Mouse (Mus musculus) embryonic facial prominence, embryonic 14.5 days (tissue): Measurements from ENCODE around the gene Ncoa3. TPM values are rescaled to one million over a fixed set of nuclear protein-coding genes. Genes with fewer than 3 reads are reported as not detected.
A peak's percentile ranks its signal among the peaks of the same experiment; 100 is the strongest.

Experiments
- ATAC-seq: fragments of 200-750 bp; cut with Nextera tagmentation; 2 replicates; pipeline ENCODE4 v1.8.0; 2017; ENCODE audit warnings: low read depth, moderate number of reproducible peaks, moderate TSS enrichment
- DNase-seq: peaks from one replicate; pipeline ENCODE4 v3.0.0-alpha.2; 2015; ENCODE audit warnings: low spot score
- H3K27ac ChIP-seq: fragments of 300-500 bp; sonication (generic); replicated peaks from 2 replicates; pipeline ENCODE4 v1.5.1; 2014; ENCODE audit warnings: low read depth, mild to moderate bottlenecking, low read length, moderate library complexity
- H3K27me3 ChIP-seq: fragments of 300-500 bp; sonication (generic); replicated peaks from 2 replicates; pipeline ENCODE4 v1.6.1; 2014; ENCODE audit warnings: low read length; ENCODE audit not compliant: control insufficient read depth, insufficient read depth
- H3K36me3 ChIP-seq: fragments of 300-500 bp; sonication (generic); 2 replicates; pipeline ENCODE4 v1.6.1; 2014; ENCODE audit warnings: low read length, mixed read lengths; ENCODE audit not compliant: control insufficient read depth, insufficient read depth
- H3K4me1 ChIP-seq: fragments of 300-500 bp; sonication (generic); 2 replicates; pipeline ENCODE4 v1.6.1; 2014; ENCODE audit warnings: antibody characterized with exemption, low read length; ENCODE audit not compliant: control insufficient read depth, insufficient read depth
- H3K4me2 ChIP-seq: fragments of 300-500 bp; sonication (generic); 2 replicates; pipeline ENCODE4 v1.6.1; 2014; ENCODE audit warnings: low read depth, mild to moderate bottlenecking, low read length, moderate library complexity, mixed read lengths
- H3K4me3 ChIP-seq: fragments of 300-500 bp; sonication (generic); 2 replicates; pipeline ENCODE4 v1.5.1; 2014; ENCODE audit warnings: low read depth, mild to moderate bottlenecking, low read length
- H3K9ac ChIP-seq: fragments of 300-500 bp; sonication (generic); 2 replicates; pipeline ENCODE4 v1.6.1; 2014; ENCODE audit warnings: low read depth, mild to moderate bottlenecking, low read length, moderate library complexity, mixed read lengths
- H3K9me3 ChIP-seq: fragments of 300-500 bp; sonication (generic); 2 replicates; pipeline ENCODE4 v1.6.1; 2016; ENCODE audit warnings: low read length; ENCODE audit not compliant: control insufficient read depth
- WGBS: fragments of 180-500 bp; shearing (Covaris S2); extraction: QIAGEN DNeasy Blood & Tissue Kit; methylation state at CpG from one replicate; pipeline ENCODE4 v1.1.7; 2014; 5-methylcytosine and 5-hydroxymethylcytosine counted together
- polyA plus RNA-seq: library from polyadenylated mRNA; unstranded; fragments of >200 nt; fragmentation: Nextera tagmentation; extraction: Ambion mirVana; gene quantifications from 2 replicates; pipeline ENCODE4 v1.2.1, GENCODE M21; 2014

Ncoa3 gene
- polyA plus RNA-seq, 1 experiment from 2014 or later: 15.6 TPM

DNA sequence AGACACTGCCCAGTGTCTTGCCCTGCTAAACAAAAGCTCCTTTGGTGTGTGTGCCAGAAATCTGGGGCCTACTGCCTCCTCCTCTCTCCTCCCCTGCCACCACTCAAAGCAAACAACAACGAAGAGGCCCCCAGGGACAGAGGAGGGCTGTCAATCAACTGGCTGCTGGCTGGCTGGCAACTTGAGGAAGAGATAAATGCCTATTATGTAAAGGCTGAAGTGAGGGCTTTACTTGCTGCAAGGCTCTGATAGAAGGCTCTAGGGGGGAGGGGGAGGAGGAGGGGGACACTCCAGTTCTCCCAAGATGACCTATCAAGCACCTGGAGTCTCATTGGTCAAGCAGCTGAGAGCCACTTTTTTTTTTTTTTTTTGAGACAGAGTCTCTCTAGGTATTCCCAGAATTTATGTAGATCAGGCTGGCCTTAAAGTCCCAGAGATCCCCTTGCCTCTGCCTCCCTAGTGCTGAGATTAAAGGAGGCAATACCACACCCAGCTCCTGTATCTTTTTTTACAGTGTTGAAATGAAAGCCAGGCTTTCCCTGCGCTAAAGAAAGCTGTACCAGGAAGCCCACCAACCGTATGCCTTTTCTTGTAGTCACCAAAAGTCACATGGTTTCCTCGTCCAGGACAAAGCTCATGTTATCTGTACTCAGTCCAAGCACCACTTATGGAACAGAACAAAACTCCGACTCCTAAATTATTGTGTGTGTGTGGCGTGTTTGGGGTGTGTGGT is 24.4 kb upstream of the Ncoa3 start:
- ATAC-seq: peak; percentile 30; the same call in 1 of the 2 replicates
- H3K9me3 ChIP-seq: no peaks in the 10 kb centered on the region

DNA sequence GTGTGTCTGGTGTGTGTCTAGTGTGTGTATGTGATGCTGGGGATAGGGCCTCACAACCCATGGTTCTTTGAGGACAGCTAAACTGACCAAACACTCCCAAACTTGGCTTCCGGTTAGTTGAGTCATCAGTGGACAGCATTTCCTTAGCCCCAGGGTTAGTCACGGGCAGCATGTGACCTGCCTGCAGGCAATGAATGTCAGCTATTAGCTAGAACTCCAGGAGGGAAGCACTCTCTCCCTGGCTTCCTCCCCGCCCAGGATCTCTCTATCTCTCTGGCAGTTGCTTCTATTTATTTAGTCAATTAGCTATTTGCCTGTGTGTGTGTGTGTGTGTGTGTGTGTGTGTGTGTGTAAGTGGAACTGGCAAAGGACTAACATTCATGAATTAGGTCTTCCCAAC is 23.6 kb upstream of the Ncoa3 start:
- DNase-seq (no peak), ATAC-seq (no peak)
- H3K4me2 ChIP-seq: no peak overlapping the region
- no peaks in the 10 kb centered on the region for H3K36me3 ChIP-seq
- H3K4me1 ChIP-seq: no peaks in the 10 kb centered on the region; the same call in 1 of the 2 replicates
- 33% methylated on average over 3 of the region's 3 CpGs for WGBS
- H3K27me3 ChIP-seq: no peaks in the 10 kb centered on the region
- H3K27ac ChIP-seq: no peak overlapping the region
- H3K9me3 ChIP-seq: no peaks in the 10 kb centered on the region
- H3K9ac ChIP-seq: no peak overlapping the region
- H3K4me3 ChIP-seq: no peak overlapping the region

More for the DNA sequence above, 24.4 kb upstream of the Ncoa3 start:
- Histone ChIP-seq H3K27me3 (no peaks in the 10 kb centered on the region), H3K9ac (no peak overlapping the region), H3K36me3 (no peaks in the 10 kb centered on the region), H3K27ac (no peak overlapping the region), H3K4me2 (no peak overlapping the region), H3K4me3 (no peak overlapping the region), H3K4me1 (no peaks in the 10 kb centered on the region; the same call in 1 of the 2 replicates)
- peak; percentile 79 for DNase-seq
- 69% methylated on average over 5 of the region's 6 CpGs for WGBS

DNA sequence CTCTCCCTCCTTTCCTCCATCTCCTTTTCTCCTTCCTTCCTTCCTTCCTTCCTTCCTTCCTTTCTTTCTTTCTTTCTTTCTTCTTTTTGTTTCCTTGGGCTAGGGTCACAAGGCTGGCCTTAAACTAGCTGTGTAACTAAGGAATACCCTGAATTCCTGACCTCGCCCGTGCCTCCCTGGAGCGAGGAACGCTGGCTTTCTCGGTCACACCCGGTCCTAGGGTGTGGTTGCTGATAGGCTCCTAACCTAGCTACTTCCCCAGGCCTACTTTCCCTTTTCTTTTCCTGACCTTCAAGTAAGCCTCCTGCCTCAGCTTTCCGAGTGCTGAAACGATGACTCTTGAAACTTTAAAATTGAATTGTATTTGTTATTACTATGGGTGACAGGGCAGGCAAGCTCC is 23.0 kb upstream of the Ncoa3 start:
- 54% methylated on average over 8 of the region's 8 CpGs for WGBS
- Histone ChIP-seq H3K27me3 (no peaks in the 10 kb centered on the region), H3K4me3 (no peak overlapping the region), H3K27ac (no peak overlapping the region), H3K4me2 (no peak overlapping the region), H3K9ac (no peak overlapping the region), H3K36me3 (no peaks in the 10 kb centered on the region), H3K9me3 (no peaks in the 10 kb centered on the region), H3K4me1 (no peaks in the 10 kb centered on the region; the same call in 1 of the 2 replicates)
- ATAC-seq: no peak
- DNase-seq: no peak

DNA sequence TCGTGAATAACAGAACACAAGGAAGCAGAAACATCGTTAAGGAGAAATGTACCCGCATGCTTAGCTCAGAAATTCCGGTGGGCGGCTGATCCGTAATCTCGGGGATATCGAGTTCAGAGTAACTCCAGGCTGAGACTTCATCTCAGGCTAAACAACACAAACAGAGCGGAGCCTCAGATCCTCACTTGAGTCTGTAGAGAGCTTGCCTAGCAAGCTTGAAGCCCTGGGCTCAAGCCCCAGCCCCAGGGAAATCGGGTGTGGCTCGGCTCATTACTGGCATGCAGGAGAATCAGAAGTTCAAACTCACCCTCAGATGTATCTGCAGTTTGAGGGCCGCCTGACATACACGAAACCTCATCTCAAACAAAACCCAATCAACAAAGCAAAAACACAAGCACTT is 22.5 kb upstream of the Ncoa3 start:
- Histone ChIP-seq H3K9ac (no peak overlapping the region), H3K9me3 (no peaks in the 10 kb centered on the region), H3K36me3 (no peaks in the 10 kb centered on the region), H3K27me3 (no peaks in the 10 kb centered on the region), H3K4me3 (no peak overlapping the region), H3K4me2 (no peak overlapping the region), H3K4me1 (no peaks in the 10 kb centered on the region; the same call in 1 of the 2 replicates), H3K27ac (no peak overlapping the region)
- DNase-seq (no peak), ATAC-seq (no peak)
- WGBS: 71% methylated on average over 13 of the region's 13 CpGs

DNA sequence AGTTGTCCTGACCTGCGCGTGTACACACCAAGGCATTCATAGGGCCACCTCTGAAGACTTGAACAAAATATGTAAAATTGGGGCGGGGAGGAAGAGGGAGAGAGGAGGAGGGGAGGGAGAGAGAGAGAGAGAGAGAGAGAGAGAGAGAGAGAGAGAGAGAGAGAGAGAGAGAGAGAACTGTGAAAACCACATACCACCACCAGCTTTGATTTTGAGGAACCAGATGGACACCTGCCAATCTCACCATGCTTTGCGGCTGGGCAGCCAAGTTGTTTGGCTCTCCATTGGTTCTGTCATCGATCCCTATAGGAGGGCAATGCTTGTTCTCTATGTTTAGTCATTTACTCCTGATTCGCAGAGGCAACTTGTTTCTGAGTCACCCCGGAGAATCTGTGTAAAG is 21.7 kb upstream of the Ncoa3 start:
- Histone ChIP-seq H3K36me3 (no peaks in the 10 kb centered on the region), H3K9ac (no peak overlapping the region), H3K4me3 (no peak overlapping the region), H3K27ac (no peak overlapping the region), H3K9me3 (no peaks in the 10 kb centered on the region), H3K27me3 (no peaks in the 10 kb centered on the region), H3K4me1 (no peaks in the 10 kb centered on the region; the same call in 1 of the 2 replicates), H3K4me2 (no peak overlapping the region)
- DNase-seq (no peak), ATAC-seq (no peak)
- WGBS: 87% methylated on average over 7 of the region's 7 CpGs

DNA sequence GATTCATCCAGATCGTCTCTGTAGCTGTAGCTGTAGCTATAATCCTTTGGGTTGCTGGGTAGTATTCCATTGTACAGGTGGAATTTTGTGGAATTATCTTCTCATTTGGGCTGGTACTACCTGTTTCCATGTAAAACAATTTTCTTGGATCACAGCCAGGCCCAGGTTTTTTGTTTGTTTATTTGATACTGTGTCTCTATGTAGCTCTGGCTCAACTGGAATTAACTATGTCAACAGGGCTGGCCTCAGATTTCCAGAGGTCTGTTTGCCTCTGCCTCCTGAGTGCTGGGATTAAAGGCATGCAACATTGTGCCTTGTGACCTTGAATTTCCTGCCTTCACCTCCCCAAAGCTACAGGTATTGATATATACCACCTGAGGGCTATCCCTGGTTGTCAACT is 18.1 kb upstream of the Ncoa3 start:
- Histone ChIP-seq H3K9ac (no peak overlapping the region), H3K36me3 (no peaks in the 10 kb centered on the region), H3K4me1 (no peaks in the 10 kb centered on the region), H3K27ac (no peak overlapping the region), H3K4me3 (no peak overlapping the region), H3K4me2 (no peak overlapping the region), H3K9me3 (no peaks in the 10 kb centered on the region), H3K27me3 (no peaks in the 10 kb centered on the region)
- WGBS: 83% methylated on average over 1 of the region's 1 CpGs
- DNase-seq: no peak
- ATAC-seq: no peak

DNA sequence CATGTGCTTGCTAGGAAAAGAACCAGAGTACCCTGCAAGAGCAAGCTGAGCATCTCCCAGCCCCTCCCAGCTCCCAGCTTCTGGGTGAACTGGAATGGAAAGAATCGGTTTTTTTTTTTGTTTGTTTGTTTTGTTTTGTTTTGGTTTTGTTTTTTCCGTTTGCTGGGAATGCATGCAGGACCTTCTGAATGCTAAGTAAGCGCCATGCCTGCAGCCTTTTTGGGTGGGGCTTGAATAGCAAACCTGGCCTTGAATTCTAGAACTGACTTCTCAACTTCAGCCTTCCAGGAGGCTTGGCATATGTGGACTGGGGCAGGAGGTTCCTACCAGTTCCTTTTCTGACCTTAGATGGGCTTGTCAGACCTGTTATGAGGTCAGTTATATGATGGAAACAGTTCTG is 16.2 kb upstream of the Ncoa3 start:
- ATAC-seq (no peak), DNase-seq (no peak)
- Histone ChIP-seq H3K9ac (no peak overlapping the region), H3K9me3 (no peaks in the 10 kb centered on the region), H3K27me3 (no peaks in the 10 kb centered on the region), H3K36me3 (no peaks in the 10 kb centered on the region), H3K27ac (no peak overlapping the region), H3K4me2 (no peak overlapping the region), H3K4me1 (no peaks in the 10 kb centered on the region), H3K4me3 (no peak overlapping the region)
- WGBS: 69% methylated on average over 3 of the region's 3 CpGs

DNA sequence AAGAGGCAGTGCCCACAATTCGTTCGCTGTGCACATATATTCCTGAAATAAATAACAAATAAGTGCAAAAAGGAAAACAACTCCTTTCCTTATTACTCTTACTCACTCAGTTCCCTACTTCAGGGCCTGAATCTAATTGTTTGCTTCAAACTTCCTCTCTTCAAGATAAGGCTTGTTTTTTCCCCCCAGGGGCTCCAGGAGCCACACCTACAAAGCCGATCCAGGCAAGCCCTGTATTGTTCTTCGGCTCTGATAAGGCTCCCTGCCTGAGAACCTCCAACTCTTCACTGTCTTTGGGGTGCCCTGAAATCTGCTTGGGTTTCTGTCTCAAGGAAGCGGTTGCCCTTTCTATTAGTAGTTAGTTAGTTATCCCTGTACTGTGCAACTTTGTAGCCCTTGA is 15.6 kb upstream of the Ncoa3 start:
- no peak overlapping the region for H3K9ac ChIP-seq
- ATAC-seq (no peak), DNase-seq (no peak)
- H3K36me3 ChIP-seq: no peaks in the 10 kb centered on the region
- 47% methylated on average over 5 of the region's 5 CpGs for WGBS
- no peaks in the 10 kb centered on the region for H3K9me3 ChIP-seq
- no peak overlapping the region for H3K4me2 ChIP-seq
- H3K4me3 ChIP-seq: no peak overlapping the region
- H3K27me3 ChIP-seq: no peaks in the 10 kb centered on the region
- no peaks in the 10 kb centered on the region for H3K4me1 ChIP-seq
- H3K27ac ChIP-seq: no peak overlapping the region

DNA sequence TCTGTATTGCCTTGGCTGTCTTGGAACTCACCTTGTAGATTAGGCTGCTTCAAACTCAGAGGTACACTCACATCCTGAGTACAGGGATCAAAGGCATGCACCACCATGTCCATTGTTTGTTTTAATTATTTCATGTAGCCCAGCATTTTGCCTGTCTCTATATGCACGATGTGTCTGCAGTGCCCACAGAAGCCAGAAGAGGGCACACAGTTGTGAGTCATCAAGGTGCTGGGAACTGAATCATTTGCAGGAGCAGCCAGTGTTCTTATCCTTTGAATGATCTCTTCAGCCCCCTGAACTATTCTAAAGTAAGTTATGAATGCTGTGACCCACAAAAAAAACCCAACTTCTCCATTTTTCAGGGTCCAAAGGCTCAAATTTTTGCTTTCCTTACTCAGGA is 14.3 kb upstream of the Ncoa3 start:
- Histone ChIP-seq H3K9me3 (no peaks in the 10 kb centered on the region), H3K4me3 (no peak overlapping the region), H3K27me3 (no peaks in the 10 kb centered on the region), H3K4me1 (no peaks in the 10 kb centered on the region), H3K36me3 (no peaks in the 10 kb centered on the region), H3K9ac (no peak overlapping the region), H3K27ac (no peak overlapping the region), H3K4me2 (no peak overlapping the region)
- ATAC-seq (no peak), DNase-seq (no peak)
- 95% methylated on average over 1 of the region's 1 CpGs for WGBS
